Mouse (Mus musculus): Measurements from ENCODE around the gene Helz.
"Not testable (repeated sequence)": the region's sequence is repeated elsewhere in the genome, so short reads cannot be mapped to it uniquely, and the experiment has no call there.

Gene Helz

GRCm38 (mm10) chr11:107548204-107548975, 660 bp downstream of the Helz start:
- DNase-seq = peak; percentile 25

GRCm38 (mm10) chr11:107559874-107560273, 12.1 kb downstream of the Helz start:
- no peak for DNase-seq

DNA sequence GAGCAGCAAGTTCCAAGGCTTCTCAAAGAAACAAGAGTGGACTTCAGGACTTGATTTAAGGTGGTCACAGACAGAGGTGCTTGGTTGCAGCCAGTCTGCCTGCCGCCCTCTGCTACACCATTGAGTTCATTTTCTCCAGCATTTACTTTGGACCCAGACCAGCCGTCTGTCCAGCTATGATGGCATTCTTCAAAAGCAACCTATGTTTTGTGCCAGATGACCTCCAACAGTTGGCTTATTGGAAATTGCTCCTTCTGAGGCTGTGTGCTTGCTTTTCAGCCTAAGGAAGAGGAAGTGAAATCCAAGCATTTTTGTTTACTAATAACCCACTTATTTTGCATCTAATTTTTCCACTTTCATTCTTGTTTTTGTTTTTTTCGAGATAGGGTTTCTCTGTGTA, 19.7 kb downstream of the Helz start:
- no peak for DNase-seq

DNA sequence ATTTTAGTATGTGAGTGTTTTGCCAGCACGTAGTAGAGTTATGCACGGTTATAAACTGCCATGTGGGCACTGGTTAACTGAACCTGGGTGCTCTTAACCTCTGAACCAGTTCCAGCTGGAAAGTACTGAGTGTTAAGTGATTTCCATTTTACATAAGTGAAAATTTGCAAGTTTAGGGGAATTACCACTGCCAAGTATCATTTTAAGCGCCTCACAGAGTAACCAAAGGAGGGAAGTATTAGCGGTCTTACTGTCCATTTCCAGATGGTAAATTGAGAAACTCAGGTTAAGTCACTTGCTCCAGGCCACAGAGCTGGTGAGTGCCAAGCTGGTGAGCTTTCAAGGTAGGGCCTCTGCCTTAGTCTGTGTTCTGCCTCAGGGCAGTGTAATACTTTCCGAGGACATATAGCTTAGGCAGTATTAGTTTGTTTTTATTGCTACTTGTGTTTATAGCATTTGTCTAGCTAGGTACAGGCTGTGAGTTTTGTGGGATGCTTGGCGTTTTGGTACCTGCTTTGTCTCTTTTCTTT, 20.8 kb downstream of the Helz start:
- DNase-seq = no peak

DNA sequence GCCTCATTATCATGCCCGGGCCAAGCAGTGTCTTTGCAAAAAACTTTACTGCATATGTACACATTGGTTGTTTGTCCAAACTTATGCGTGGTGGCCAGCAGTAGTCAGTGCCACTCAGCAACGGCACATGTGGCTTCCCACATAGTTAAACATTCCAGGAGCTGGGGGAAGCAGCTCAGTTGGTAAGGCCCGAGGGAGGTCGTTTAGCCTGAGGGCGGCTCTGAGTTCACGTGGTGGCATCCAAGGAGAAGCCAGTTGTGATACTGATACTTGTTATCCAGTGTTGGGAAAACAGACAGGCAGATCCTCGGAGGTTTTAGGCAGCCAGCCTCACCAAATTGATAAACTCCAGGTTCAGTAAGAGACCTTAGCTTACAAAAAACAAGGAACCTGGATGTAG, 23.2 kb downstream of the Helz start:
- not testable (repeated sequence) for DNase-seq

DNA sequence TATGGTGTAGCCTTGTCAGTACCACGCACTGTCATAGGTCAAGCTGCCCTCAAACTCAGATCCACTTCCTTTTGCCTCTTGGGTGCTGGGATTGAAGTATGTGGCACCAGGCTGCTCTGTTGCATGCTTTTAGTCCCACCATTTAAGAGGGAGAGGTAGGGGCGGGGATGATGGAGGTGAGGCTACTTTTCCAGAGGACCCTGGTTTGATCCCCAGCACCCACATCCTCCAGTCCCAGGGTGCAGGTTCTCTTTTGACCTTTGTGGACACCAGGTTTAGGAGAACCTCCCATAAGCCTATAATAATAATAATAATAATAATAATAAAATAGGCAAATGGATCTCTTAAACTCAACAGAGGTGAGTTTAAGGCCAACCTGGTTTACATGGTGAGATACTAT, 23.6 kb downstream of the Helz start:
- no peak for DNase-seq

DNA sequence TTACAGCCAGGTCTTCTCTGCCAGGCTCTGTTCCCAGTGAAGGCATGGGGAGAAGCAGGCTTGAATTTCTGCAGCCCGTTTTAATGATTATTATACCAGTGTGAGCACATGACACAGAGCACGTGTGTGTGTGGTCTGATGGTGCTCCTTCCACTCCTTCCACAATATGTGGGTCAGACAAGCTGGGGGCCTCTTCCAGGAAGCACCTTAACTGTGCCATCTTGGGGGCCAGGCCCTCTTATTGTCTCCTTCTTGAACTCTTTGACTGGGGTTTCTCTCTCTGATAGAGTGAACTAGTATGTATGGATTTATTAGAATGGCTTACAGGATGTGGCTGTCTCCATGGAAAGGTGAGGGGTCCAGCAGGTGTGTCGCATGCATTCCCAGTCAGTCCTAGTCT, 24.8 kb downstream of the Helz start:
- DNase-seq = no peak

GRCm38 (mm10) chr11:107573061-107573692, 25.4 kb downstream of the Helz start:
- no peak for DNase-seq

GRCm38 (mm10) chr11:107573847-107574246, 26.1 kb downstream of the Helz start:
- no peak for DNase-seq

GRCm38 (mm10) chr11:107574811-107575705, 27.3 kb downstream of the Helz start:
- DNase-seq = no peak

DNA sequence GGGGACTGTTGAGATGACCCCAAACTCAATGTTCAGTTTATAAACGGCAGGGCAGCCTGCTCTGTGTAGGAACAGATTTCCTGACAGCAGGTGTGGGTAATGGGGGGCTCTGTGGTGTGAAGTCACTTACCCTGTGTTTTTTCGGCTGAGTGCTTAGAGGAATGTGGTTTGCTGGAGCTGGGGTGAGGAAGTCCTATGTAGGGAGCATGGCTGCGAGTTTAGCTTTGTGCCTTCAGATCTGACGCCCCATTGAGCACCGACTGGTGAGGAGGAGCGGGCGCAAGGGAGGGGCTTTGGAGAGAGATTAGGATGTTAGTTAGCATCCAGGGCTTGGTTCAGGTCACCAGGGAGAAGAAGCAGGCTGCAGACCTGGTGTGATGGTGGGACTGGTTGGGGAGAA, 28.5 kb downstream of the Helz start:
- DNase-seq = no peak

DNA sequence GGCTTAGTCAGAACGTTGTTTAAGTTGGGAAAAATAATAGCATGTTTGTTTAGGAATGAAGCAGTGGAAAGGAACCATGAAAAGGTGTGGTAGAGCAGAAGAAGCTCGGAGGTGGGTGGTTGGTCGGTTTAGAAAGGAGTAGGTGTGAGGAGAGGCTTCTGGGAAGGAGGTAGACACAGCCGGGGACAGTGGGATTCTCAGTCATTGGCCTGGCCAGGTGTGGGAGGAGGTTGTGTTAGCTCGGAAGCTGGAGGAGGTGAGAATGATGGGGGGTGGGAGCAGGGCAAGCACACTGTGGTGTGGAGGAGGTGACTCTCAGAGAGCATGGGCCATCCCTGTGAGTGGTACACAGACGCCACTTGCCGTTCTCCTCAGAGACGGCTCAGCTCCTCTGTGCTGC, 29.7 kb downstream of the Helz start:
- no peak for DNase-seq

DNA sequence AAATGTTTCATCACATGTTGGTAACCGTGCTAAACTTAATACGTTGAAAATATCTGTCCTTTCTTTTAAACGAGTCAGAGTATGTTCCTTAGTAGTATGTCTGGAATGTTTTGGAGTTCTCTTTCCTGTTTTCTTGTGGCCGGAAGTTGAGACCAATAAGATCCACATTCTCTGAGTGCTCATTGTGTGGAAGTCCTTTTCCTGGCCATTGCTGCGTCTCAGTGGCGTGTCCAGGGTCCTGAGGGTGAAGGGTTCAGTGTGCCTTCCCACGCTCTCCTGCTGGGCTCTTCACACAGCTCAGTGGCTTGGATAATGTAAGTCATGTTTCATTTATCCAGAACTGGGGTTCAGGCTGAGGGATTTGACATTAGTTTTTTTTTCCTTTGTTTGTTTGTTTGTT, 30.5 kb downstream of the Helz start:
- DNase-seq = no peak

GRCm38 (mm10) chr11:107580786-107581185, 33.1 kb downstream of the Helz start:
- no peak for DNase-seq

- DNase-seq = no peak
Measured at GRCm38 (mm10) chr11:107584660-107585451, 37.1 kb downstream of the Helz start.

- DNase-seq = not testable (repeated sequence)
Measured at GRCm38 (mm10) chr11:107586129-107586528, 38.4 kb downstream of the Helz start.

DNA sequence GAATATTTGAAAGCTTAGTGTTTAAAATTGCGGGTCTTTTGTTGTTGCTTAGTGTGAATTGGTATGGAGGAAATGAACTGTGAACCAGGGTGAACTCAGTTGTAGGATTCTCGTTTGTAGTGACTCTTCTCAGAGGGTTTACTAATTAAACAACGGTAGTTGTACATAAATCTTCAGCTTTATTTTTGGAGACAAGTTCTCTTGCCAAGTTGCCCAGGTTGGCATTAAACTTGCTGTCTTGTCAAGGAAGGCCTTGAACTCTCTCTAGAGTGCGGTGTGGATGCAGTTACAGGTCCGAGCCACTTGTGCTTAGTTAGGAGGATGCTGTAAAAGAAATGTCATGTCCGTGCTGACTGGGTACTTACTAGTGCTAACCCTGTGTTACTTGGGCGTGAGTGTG, 39.4 kb downstream of the Helz start:
- DNase-seq = no peak

- peak; percentile 26 for DNase-seq
Measured at GRCm38 (mm10) chr11:107592575-107592974, 44.8 kb downstream of the Helz start.

DNA sequence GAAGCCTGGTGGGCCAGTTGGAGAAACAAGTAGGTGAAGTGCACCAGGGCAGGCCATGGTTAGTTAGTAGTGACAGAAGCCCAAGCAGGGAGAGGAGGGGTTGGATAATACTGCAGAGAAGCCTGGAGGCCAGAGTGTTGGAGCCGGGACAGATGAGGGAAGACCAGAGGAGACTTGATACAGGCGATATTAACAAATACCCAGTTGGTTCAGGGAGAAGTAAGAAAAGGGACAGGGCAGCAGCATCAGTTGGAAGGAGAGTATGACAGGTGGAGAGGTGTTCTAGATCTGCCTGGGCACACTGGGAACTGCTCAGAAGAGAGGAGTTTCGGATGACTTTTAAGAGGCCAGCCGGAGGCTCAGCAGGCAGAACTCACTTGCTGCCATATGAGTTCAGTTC, 49.7 kb downstream of the Helz start:
- DNase-seq = no peak

DNA sequence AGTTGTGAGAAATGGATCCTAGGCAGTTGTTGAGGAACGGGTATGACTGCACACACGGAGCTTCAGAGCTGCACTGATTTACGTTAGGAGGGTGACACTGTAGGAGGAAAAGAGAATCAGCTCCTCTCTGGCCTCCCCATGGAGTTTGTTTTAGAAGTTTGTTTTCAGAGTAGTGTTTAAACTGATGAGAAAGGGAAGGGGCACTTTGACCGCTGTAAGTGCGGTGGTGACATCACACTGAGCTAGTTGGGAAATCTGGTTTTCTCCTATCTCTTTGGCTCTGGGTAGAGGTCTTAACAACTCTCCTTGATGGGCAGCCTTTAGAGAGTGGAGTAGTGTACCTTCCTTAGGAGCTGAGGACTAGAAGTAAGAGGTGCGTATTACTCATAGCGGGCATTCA, 58.0 kb downstream of the Helz start:
- no peak for DNase-seq

DNA sequence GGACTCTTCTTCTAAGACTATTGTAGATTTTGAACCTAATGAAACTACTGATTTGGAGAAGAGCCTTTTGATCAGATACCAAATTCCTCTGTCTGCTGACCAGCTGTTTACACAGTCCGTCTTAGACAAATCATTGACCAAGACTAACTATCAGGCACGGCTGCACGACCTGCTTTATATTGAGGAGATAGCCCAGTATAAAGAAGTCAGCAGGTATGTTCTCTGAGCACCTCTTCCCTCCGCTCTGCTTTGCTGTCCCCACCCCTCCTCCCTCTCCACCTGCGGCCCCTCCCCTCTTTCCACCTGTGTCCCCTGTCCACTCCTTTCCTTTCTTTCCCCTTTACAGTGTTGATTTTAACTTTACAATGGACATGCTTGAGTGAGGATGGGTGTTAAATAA, 66.2 kb downstream of the Helz start:
- DNase-seq = no peak

GRCm38 (mm10) chr11:107615696-107616095, 68.0 kb downstream of the Helz start:
- DNase-seq = no peak

- DNase-seq = no peak
Measured at GRCm38 (mm10) chr11:107617976-107618375, 70.2 kb downstream of the Helz start.

Measured in cerebellum, adult 11-12 months (tissue).